In the genomic region with DNA sequence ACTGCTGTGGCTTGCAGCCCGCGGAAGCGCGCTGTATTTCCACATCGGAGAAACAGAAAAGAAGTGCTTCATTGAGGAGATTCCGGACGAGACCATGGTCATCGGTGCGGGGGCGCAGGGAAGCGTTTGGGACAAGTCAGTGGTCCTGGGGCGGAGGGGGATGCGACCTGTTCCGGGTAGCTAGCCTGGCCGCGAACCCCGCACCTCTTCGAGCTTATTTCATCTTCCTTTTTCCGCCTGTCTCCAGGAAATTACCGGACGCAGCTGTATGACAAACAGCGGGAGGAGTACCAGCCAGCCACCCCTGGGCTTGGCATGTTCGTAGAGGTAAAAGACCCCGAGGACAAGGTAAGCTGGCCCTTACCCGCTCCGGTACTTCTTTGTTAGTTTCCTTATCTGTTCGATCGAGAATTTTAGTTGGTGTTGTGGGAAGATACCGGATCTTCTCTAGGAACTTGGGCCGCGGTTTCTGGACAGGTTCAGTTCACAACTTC, we compare ENCODE assay signal across 7 mouse cellular contexts. TPM values are rescaled to one million over a fixed set of nuclear protein-coding genes. Genes with fewer than 3 reads are reported as not detected.
DNase-seq lines count a peak whose midpoint lies in the region; ATAC-seq lines count a peak whose summit lies in the region.

No protein-coding gene starts in this region.

- H3K9me3 ChIP-seq in megakaryocyte, embryonic 14.5 days = no peaks in the 10 kb centered on the region
- no peaks in the 10 kb centered on the region for H3K9me3 ChIP-seq in limb, embryonic 13.5 days
- H3K9me3 ChIP-seq in stomach, embryonic 15.5 days = no peaks in the 10 kb centered on the region

- WGBS in limb, embryonic 13.5 days = under 1% methylated on average over 31 of the region's 31 CpGs
- under 1% methylated on average over 31 of the region's 31 CpGs for WGBS in stomach, embryonic 15.5 days

- peak overlapping the region; percentile 92 for H3K9ac ChIP-seq in limb, embryonic 13.5 days
- peak overlapping the region; percentile 92 for H3K9ac ChIP-seq in stomach, embryonic 15.5 days

- peak overlapping the region; percentile 58; the same call in 1 of the 2 replicates for H3K27ac ChIP-seq in limb, embryonic 13.5 days
- peak overlapping the region; percentile 54 for H3K27ac ChIP-seq in stomach, embryonic 15.5 days

- peak overlapping the region; percentile 97 for H3K4me3 ChIP-seq in megakaryocyte, embryonic 14.5 days (replicated peaks)
- H3K4me3 ChIP-seq in limb, embryonic 13.5 days = peak overlapping the region; percentile 83
- peak overlapping the region; percentile 72 for H3K4me3 ChIP-seq in stomach, embryonic 15.5 days (replicated peaks)

- ATAC-seq in megakaryocyte, adult 5-6 weeks (ENCODE audit: poor library complexity, severe bottlenecking) = no peak
- peak; percentile 44 for ATAC-seq in erythroblast, adult 5-6 weeks (replicated peaks; ENCODE audit: low FRiP score, poor library complexity, severe bottlenecking)
- peak; percentile 41 for ATAC-seq in limb, embryonic 13.5 days (ENCODE audit: low FRiP score, low read depth)
- peak; percentile 17; the same call in 1 of the 2 replicates for ATAC-seq in stomach, embryonic 15.5 days (ENCODE audit: insufficient read depth, low FRiP score, low read depth)

- no peak for DNase-seq in adrenal gland, postnatal 10 days
- DNase-seq in cerebellum, adult 8-10 months = no peak

- H3K36me3 ChIP-seq in megakaryocyte, embryonic 14.5 days (replicated peaks; ENCODE audit: low read length) = peaks cover 40% of the 10 kb centered on the region
- H3K36me3 ChIP-seq in limb, embryonic 13.5 days = peaks cover 41% of the 10 kb centered on the region
- peaks cover 30% of the 10 kb centered on the region for H3K36me3 ChIP-seq in stomach, embryonic 15.5 days

- H3K4me2 ChIP-seq in limb, embryonic 13.5 days (replicated peaks) = peak overlapping the region; percentile 74
- H3K4me2 ChIP-seq in stomach, embryonic 15.5 days = peak overlapping the region; percentile 57

- H3K4me1 ChIP-seq in megakaryocyte, embryonic 14.5 days = peaks cover 48% of the 10 kb centered on the region
- peaks cover 11% of the 10 kb centered on the region for H3K4me1 ChIP-seq in limb, embryonic 13.5 days
- H3K4me1 ChIP-seq in stomach, embryonic 15.5 days = peaks cover 7% of the 10 kb centered on the region; the same call in 1 of the 2 replicates

- H3K27me3 ChIP-seq in megakaryocyte, embryonic 14.5 days (replicated peaks) = no peaks in the 10 kb centered on the region
- no peaks in the 10 kb centered on the region for H3K27me3 ChIP-seq in limb, embryonic 13.5 days
- no peaks in the 10 kb centered on the region for H3K27me3 ChIP-seq in stomach, embryonic 15.5 days (replicated peaks)

RNA-seq across cellular contexts. Expression of a gene that starts 6.4 kb away (rescaled TPM):
- polyA plus RNA-seq in megakaryocyte, embryonic 14.5 days (2012; ENCODE audit: insufficient read depth, low replicate concordance) = 11.6 and 13.8 TPM in 2 replicates
- 10.4 TPM in 2 replicates for total RNA-seq in megakaryocyte, adult 5-6 weeks (2015)
- 11.3 and 11.8 TPM in 2 replicates for total RNA-seq in megakaryocyte, adult 5-6 weeks (2017)
- 0.77 and 0.84 TPM in 2 replicates for total RNA-seq in erythroblast, adult 5-6 weeks (2015; ENCODE audit: low replicate concordance)
- 0.42 and 4.3 TPM in 2 replicates for total RNA-seq in erythroblast, adult 5-6 weeks (2017; ENCODE audit: low replicate concordance)
- 34.8 and 37.3 TPM in 2 replicates for polyA plus RNA-seq in limb, embryonic 13.5 days (2015; fragmentation: Nextera tagmentation; extraction: Ambion mirVana)
- polyA plus RNA-seq in stomach, embryonic 15.5 days (2015; fragmentation: Nextera tagmentation; extraction: Ambion mirVana) = 24.6 and 26.3 TPM in 2 replicates
- total RNA-seq in adrenal gland, postnatal 10 days (2021) = 10 to 100 TPM; 11.7 to 14.9 TPM

RNA-seq across cellular contexts. Expression of a gene that starts 19.8 kb away (rescaled TPM):
- polyA plus RNA-seq in megakaryocyte, embryonic 14.5 days (2012; ENCODE audit: insufficient read depth, low replicate concordance) = 209 and 240 TPM in 2 replicates
- 44.1 and 54.7 TPM in 2 replicates for total RNA-seq in megakaryocyte, adult 5-6 weeks (2015)
- total RNA-seq in megakaryocyte, adult 5-6 weeks (2017) = 87.7 and 100 TPM in 2 replicates
- total RNA-seq in erythroblast, adult 5-6 weeks (2015; ENCODE audit: low replicate concordance) = 16.3 and 23.4 TPM in 2 replicates
- 25.1 and 34.2 TPM in 2 replicates for total RNA-seq in erythroblast, adult 5-6 weeks (2017; ENCODE audit: low replicate concordance)
- 166 and 175 TPM in 2 replicates for polyA plus RNA-seq in limb, embryonic 13.5 days (2015; fragmentation: Nextera tagmentation; extraction: Ambion mirVana)
- polyA plus RNA-seq in stomach, embryonic 15.5 days (2015; fragmentation: Nextera tagmentation; extraction: Ambion mirVana) = 150 and 156 TPM in 2 replicates
- 100 to 1,000 TPM; 144 to 146 TPM for total RNA-seq in adrenal gland, postnatal 10 days (2021)

RNA-seq across cellular contexts. Expression of a gene that starts 22.4 kb away (rescaled TPM):
- polyA plus RNA-seq in megakaryocyte, embryonic 14.5 days (2012; ENCODE audit: insufficient read depth, low replicate concordance) = 64.4 and 77.7 TPM in 2 replicates
- total RNA-seq in megakaryocyte, adult 5-6 weeks (2015) = 29.7 and 35.4 TPM in 2 replicates
- 19.1 and 26.4 TPM in 2 replicates for total RNA-seq in megakaryocyte, adult 5-6 weeks (2017)
- 35.9 and 38.6 TPM in 2 replicates for total RNA-seq in erythroblast, adult 5-6 weeks (2015; ENCODE audit: low replicate concordance)
- total RNA-seq in erythroblast, adult 5-6 weeks (2017; ENCODE audit: low replicate concordance) = 18.0 and 23.7 TPM in 2 replicates
- 50.7 and 52.8 TPM in 2 replicates for polyA plus RNA-seq in limb, embryonic 13.5 days (2015; fragmentation: Nextera tagmentation; extraction: Ambion mirVana)
- polyA plus RNA-seq in stomach, embryonic 15.5 days (2015; fragmentation: Nextera tagmentation; extraction: Ambion mirVana) = 29.1 and 32.1 TPM in 2 replicates
- total RNA-seq in adrenal gland, postnatal 10 days (2021) = 10 to 100 TPM; 32.4 to 52.0 TPM

RNA-seq across cellular contexts. Expression of a gene that starts 29.5 kb away (rescaled TPM):
- polyA plus RNA-seq in megakaryocyte, embryonic 14.5 days (2012; ENCODE audit: insufficient read depth, low replicate concordance) = 12.6 and 59.7 TPM in 2 replicates
- total RNA-seq in megakaryocyte, adult 5-6 weeks (2015) = 30.5 and 30.6 TPM in 2 replicates
- total RNA-seq in megakaryocyte, adult 5-6 weeks (2017) = 25.9 and 36.6 TPM in 2 replicates
- total RNA-seq in erythroblast, adult 5-6 weeks (2015; ENCODE audit: low replicate concordance) = 12.9 and 14.6 TPM in 2 replicates
- 6.4 and 26.3 TPM in 2 replicates for total RNA-seq in erythroblast, adult 5-6 weeks (2017; ENCODE audit: low replicate concordance)
- 71.8 and 77.7 TPM in 2 replicates for polyA plus RNA-seq in limb, embryonic 13.5 days (2015; fragmentation: Nextera tagmentation; extraction: Ambion mirVana)
- 49.2 and 53.0 TPM in 2 replicates for polyA plus RNA-seq in stomach, embryonic 15.5 days (2015; fragmentation: Nextera tagmentation; extraction: Ambion mirVana)
- total RNA-seq in adrenal gland, postnatal 10 days (2021) = 10 to 100 TPM; 27.4 to 28.4 TPM

RNA-seq across cellular contexts. Expression of a gene that starts 41.5 kb away (rescaled TPM):
- polyA plus RNA-seq in megakaryocyte, embryonic 14.5 days (2012; ENCODE audit: insufficient read depth, low replicate concordance) = 5.4 and 12.8 TPM in 2 replicates
- total RNA-seq in megakaryocyte, adult 5-6 weeks (2015) = 44.2 and 49.5 TPM in 2 replicates
- total RNA-seq in megakaryocyte, adult 5-6 weeks (2017) = 58.1 and 60.1 TPM in 2 replicates
- total RNA-seq in erythroblast, adult 5-6 weeks (2015; ENCODE audit: low replicate concordance) = 32.6 and 35.4 TPM in 2 replicates
- 36.6 and 42.2 TPM in 2 replicates for total RNA-seq in erythroblast, adult 5-6 weeks (2017; ENCODE audit: low replicate concordance)
- 38.8 and 39.9 TPM in 2 replicates for polyA plus RNA-seq in limb, embryonic 13.5 days (2015; fragmentation: Nextera tagmentation; extraction: Ambion mirVana)
- polyA plus RNA-seq in stomach, embryonic 15.5 days (2015; fragmentation: Nextera tagmentation; extraction: Ambion mirVana) = 31.6 and 33.5 TPM in 2 replicates
- total RNA-seq in adrenal gland, postnatal 10 days (2021) = 10 to 100 TPM; 30.6 to 36.4 TPM
